Mouse (Mus musculus): ENCODE measurements around the gene Ttk.

Ttk gene

DNA sequence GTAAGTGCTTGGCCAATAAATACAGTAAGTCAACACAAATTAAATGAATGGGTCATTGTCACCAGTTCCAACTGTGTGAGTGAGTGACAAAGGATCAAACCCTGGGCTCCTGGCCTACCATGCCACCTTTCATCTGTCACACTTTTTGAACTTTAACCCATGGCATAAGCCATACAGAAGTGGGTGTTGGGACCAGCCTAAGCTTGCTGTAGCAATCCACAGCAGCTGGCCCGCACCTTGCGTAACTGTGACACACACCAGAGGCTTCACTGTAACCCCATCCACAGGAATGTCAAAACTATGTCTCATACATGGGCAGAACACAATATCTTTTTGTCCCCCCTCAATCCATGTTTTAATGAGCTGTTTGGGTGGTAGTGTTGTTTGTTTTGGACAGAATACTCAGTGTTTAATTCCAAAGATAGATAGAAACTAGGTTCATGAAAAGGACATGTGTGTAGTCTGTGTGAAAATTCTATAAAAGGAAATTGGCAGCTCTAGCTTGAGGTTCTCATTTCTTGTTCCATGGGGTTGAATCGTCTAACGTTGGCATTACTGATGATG lies 59.4 kb downstream of the Ttk start:
- no peak for DNase-seq (ENCODE audit: low read depth in 2 of 2, low spot score in 2 of 2)

DNA sequence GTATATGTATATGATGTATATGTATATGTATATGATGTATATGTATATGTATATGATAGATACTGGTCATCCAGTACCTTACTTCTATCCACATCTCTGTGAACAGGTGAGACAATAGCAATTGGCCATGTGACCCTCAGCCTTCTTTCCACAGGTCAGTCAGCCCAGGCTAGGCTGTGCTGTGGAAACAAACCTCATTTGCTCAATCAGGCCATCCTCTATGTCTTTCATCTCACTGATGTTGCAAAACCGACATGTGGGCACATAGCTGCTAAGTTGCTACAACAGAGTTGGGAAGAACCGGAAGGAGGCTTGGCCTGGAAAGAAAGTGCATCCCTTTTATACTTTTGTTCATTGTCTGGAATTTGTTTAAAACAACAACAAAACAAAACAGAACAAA lies 67.6 kb downstream of the Ttk start:
- no peak for DNase-seq (ENCODE audit: low read depth in 2 of 2, low spot score in 2 of 2)

DNA sequence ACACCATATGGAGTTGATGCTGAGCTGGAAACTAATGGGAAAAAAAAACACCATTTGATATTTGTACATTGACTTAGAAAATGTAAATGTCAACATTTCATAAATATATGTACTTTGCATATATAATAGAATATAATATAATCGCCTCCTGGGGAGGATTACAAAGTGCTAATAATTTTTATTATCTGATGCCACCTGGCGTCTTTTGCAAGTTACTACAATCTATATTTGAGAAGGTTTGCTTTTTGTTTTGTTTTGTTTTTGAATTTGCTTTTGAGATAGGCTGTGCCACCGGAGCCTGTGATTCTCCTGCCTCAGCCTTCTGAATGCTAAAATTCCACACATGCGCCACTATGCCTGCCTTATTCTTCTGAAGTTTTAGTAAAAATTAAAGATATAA lies 71.3 kb downstream of the Ttk start:
- no peak for DNase-seq (ENCODE audit: low read depth in 2 of 2, low spot score in 2 of 2)

DNA sequence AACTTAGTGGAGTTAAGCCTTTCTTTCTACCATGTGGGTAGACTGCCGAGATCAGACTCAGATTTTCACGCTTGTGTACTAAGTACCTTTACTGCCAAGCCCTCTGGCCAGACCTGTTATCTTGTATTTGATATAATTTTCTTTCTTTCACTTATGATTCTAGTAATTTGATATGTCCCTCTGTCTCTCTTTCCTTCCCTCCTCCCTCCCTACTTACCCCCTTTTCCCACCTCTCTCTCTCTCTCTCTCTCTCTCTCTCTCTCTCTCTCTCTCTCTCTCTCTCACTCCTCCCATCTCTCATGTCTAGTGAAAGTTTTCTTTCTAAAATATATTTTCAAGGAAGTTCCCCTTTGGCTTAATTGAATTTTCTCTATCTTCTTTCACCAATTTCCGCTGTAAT lies 72.5 kb downstream of the Ttk start:
- DNase-seq (ENCODE audit: low read depth in 2 of 2, low spot score in 2 of 2), result no peak

DNA sequence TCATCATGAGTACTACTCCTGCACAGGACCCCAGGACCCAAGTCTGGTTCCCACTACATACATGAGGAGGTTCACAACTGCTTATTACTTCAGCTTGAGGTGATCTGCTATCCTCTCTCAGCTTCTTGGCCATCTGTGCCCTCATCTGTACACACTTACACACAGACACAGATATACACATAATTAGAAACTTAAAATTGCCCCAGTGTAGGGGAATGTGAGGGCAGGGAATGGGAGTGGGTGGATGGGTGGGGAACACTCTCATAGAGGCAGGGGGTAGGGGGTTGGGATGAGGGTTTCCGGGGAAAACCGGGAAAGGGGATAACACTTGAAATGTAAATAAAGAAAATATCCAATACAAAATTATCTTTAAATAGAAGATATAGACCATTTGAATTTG lies 75.3 kb downstream of the Ttk start:
- DNase-seq (ENCODE audit: low read depth in 2 of 2, low spot score in 2 of 2), result no peak

DNA sequence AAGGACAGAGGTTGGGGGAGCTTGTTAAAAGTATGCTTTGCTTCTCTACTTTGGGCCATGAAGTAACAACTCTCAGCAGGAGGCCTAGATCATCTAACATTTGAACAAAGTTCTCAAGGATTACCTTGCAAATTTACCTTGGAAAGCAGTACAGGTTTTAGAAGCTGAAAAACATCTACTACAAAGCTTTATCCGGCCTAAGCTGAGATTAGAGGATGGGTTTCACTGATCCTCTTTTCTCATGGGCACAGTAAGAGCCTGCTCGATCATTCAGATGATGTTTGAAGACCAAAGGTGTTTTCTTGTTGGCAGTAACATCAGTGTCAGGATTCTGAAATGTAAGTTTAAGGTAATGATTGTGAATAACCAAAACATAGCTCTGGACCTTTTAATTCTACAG lies 76.4 kb downstream of the Ttk start:
- DNase-seq (ENCODE audit: low read depth in 2 of 2, low spot score in 2 of 2), result no peak
